Mouse (Mus musculus): ENCODE measurements around the gene Stard13.

DNA sequence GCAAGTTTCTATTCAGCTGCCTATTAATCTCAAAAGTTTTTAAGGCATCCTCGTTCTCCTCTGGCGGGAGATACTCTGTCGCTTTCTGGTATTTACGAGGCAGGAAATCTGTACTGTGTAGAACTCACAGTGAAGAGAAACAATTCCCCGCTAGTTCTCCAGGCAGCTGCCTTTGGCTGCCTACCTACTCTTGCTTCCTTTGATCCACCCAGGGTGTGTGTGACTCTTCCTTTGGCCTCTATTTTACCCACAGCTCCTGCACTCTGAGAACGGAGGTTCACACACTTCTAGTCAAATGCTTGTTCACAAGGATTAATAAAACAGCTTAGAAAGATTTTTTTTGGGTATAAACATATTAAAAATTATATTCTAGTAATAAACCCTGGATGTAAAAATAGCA lies 144.4 kb downstream of the Stard13 start:
- no peak for TF ChIP-seq CTCF (IDR thresholded peaks at IDR 0.05; ENCODE audit: low read depth, low read length)
- no peak for TF ChIP-seq POLR2A (IDR thresholded peaks at IDR 0.05; ENCODE audit: insufficient read depth, low read length)
